Mouse (Mus musculus) heart, adult 8-10 months (tissue): Measurements from ENCODE around the gene Cops6. TPM values are rescaled to one million over a fixed set of nuclear protein-coding genes. Genes with fewer than 3 reads are reported as not detected.

ENCODE experiments used
- DNase-seq: peaks from one replicate; pipeline ENCODE4 v3.0.0; 2022; ENCODE audit warnings: low spot score
- microRNA-seq: library from miRNA; unstranded; fragments of <30 nt; microRNA quantifications from one replicate; pipeline ENCODE4 v1.2.0, GENCODE M21; 2022
- total RNA-seq, 4 experiments: library from RNA; stranded (reverse); gene quantifications; 2 replicates each; pipeline ENCODE4 v1.2.4; 2022

Cops6 gene
- total RNA-seq, 4 experiments from 2014 or later, result 117 to 139 (median 133) TPM

- peak; percentile 88 for DNase-seq
Measured at GRCm38 (mm10) chr5:138187661-138188306, 26.9 kb downstream of the Cops6 start.

DNA sequence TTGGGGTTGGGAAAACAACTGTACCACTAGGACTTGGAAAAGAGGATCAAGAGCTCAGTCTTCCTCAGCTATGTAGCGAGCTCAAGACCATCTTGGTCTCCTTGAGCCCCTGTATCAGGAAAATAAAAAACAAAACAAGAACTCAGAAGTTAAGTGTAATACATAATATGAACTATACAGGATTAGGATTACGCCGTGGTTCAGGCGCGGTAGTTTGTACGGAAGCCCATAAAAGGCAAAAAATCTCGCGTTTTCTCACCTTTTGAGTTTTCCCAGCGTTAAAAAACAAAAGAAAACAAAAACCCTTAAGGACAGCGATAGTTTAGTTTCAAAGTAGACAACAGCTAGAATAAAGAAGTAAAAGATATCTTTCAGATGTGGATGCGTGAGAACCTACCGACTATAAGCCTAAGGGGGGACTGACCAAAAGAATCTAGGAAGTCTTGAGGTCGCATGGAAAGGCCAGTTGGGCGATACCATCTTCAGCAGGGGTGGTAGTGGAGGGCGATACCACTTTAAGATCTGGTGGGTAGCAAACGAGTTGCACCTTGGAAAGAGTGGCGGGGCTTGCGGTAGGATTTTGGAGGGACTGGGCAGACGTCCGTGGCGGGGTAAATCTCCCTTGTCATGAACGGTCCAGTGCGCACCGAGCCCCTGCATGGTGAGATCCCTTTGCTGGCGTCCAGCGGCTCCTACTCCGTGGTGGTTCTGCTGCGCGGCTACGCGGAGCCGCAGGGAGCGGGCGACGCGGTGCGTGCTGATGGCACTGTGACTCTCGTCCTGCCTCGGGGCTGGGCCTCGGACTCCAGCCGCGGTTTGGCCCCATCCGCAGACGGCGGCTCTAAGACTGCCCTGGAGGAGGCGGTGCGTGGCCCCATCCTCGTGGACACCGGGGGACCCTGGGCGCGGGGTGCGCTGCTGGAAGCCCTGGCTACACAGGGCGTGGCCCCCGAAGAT lies 33.2 kb downstream of the Cops6 start, which contains the start of gene Mblac1:
Mblac1 (plus strand) TSS at position 544 of the 957 bp plus-strand sequence.
- peak; percentile 92 for DNase-seq

DNA sequence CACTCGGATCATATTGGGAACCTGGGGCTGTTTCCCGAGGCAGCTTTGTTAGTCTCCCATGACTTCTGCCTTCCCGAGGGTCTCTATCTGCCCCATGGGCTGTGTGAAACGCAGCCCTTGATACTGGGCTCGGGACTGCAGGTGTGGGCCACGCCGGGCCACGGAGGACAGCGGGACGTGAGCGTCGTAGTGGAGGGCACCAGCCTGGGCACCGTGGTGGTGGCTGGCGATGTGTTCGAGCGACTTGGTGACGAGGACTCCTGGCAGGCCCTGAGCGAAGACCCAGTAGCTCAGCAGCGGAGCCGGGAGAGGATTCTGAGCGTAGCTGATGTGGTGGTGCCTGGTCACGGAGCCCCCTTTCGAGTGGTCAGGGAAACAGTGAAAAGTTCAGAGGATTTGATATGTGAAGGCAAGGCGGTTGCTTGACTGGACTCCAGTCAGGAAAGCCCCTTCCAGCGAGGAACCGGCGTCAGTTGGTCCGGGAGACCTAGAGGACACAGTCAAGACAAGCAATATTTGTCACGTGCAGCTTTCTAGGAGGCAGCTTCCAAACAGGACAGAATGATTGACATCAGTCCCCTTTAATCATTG lies 34.0 kb downstream of the Cops6 start:
- DNase-seq, result no peak

GRCm38 (mm10) chr5:138195463-138195862 lies 34.6 kb downstream of the Cops6 start:
- no peak for DNase-seq

DNA sequence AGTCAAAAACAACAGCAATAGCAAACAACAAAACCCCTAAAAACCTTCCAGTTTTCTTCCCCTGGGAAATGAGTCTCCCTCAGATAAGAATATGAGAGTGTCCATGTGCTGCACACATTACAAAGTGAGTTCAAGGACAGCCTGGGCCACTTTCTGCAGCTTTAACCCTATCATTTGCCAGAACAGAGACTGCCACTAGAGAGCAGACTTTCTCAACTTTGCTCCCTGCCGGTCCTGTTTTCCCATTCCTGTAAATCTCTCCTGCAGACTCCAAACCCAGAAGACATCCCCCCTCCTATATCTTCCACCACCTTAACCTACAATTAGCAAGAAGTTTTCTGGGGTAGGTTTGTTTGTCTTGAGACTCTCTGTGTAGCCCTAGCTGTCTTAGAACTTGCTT lies 38.7 kb downstream of the Cops6 start:
- DNase-seq, result no peak

DNA sequence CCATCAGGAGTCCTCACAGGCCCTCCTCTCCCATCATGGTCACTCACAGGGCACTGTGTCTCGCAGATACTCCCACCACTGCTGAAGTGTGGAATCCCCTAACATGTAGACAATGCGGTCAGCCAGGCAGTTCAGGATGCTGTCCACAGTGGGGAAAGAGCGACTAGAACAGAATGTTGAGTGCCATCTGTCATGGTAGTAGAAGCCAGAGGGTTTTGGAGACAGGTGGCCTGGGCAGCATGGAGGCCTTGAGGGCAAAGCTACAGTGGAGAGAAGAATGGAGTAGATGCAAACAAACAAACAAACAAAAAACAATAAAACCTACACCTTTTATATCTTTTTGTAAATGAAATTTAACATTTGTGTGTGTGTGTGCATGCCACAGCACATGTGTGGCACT lies 41.2 kb downstream of the Cops6 start:
- DNase-seq, result no peak

- DNase-seq, result no peak
Measured at GRCm38 (mm10) chr5:138207253-138207652, 46.4 kb downstream of the Cops6 start.

DNA sequence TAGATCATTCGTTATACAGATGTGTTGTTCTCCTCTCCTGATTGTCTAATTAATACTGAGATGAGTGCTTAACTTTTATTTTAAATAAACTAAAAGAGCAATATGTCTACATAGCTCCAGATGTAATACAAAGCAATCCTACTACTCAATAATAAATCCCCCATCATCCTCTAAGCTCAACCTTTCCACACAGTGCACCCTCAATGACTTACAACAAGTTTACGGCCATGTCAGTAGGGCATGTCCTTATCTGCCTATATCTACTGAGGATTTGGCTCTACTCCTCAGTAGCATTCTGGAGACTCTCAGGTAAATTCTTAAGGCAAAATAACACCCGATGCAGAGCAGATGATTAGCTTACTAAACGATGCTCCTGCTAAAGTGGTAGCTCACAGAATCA lies 47.0 kb downstream of the Cops6 start:
- no peak for DNase-seq

Small RNA genes lying within 50 kb of the gene (microRNA-seq; reads per million reads assigned to microRNA genes)
- gene Mir106b, result 811 reads per million, percentile 80 among the genes with 10 or more reads in this experiment
- 293 reads per million, percentile 71 among the genes with 10 or more reads in this experiment for gene Mir25
- gene Mir93, result 3,180 reads per million, percentile 90 among the genes with 10 or more reads in this experiment

Other genes starting within 250 kb of the Cops6 start
- under 1 TPM; 0.19 to 0.34 (median 0.32) TPM for gene Cyp3a13, start 239.5 kb upstream of the Cops6 start, total RNA-seq
- gene Gjc3, start 198.0 kb upstream of the Cops6 start, total RNA-seq, result under 1 TPM; 0.09 to 0.34 (median 0.24) TPM
- gene Azgp1, start 179.6 kb upstream of the Cops6 start, total RNA-seq, result not detected
- gene Smok3a, start 139.8 kb upstream of the Cops6 start, total RNA-seq, result not detected
- not detected for gene Smok3b, start 139.6 kb upstream of the Cops6 start, total RNA-seq
- gene Smok3c, start 107.9 kb upstream of the Cops6 start, total RNA-seq, result not detected
- 10 to 100 TPM; 13.7 to 16.2 (median 15.3) TPM for gene Zkscan1, start 76.0 kb upstream of the Cops6 start, total RNA-seq
- 10 to 100 TPM; 11.2 to 12.9 (median 11.9) TPM for gene Zscan21, start 44.2 kb upstream of the Cops6 start, total RNA-seq
- 1 to 10 TPM; 6.2 to 8.5 (median 8.3) TPM for gene Zfp113, start 5.3 kb upstream of the Cops6 start, total RNA-seq
- gene Ap4m1, start 10.9 kb downstream of the Cops6 start, total RNA-seq, result 10 to 100 TPM in 1 of 4 experiments, 1 to 10 TPM in 3; 6.0 to 11.3 (median 7.6) TPM
- gene Mcm7, start 11.4 kb downstream of the Cops6 start, total RNA-seq, result 10 to 100 TPM in 1 of 4 experiments, 1 to 10 TPM in 3; 7.2 to 11.5 (median 8.2) TPM
- gene Taf6, start 26.4 kb downstream of the Cops6 start, total RNA-seq, result 10 to 100 TPM; 32.6 to 34.7 (median 34.2) TPM
- gene Cnpy4, start 26.4 kb downstream of the Cops6 start, total RNA-seq, result 1 to 10 TPM; 4.9 to 7.0 (median 5.9) TPM
- 1 to 10 TPM; 1.8 to 4.3 (median 2.4) TPM for gene Mblac1, start 33.2 kb downstream of the Cops6 start, total RNA-seq
- gene Nxpe5, start 64.8 kb downstream of the Cops6 start, total RNA-seq, result 1 to 10 TPM in 1 of 4 experiments, under 1 TPM in 3; 0.56 to 1.3 (median 0.66) TPM
- 10 to 100 TPM; 54.5 to 61.7 (median 56.2) TPM for gene Lamtor4, start 94.4 kb downstream of the Cops6 start, total RNA-seq
- gene BC037034, start 103.0 kb downstream of the Cops6 start, total RNA-seq, result 1 to 10 TPM; 2.7 to 4.4 (median 3.4) TPM
- gene Gal3st4, start 111.8 kb downstream of the Cops6 start, total RNA-seq, result under 1 TPM in 1 of 4 experiments, not detected in 3; 0.17 TPM
- not detected for gene Gm43720, start 118.9 kb downstream of the Cops6 start, total RNA-seq
- gene Gpc2, start 118.9 kb downstream of the Cops6 start, total RNA-seq, result under 1 TPM in 2 of 4 experiments, not detected in 2; 0.22 to 0.34 TPM
- gene Stag3, start 119.2 kb downstream of the Cops6 start, total RNA-seq, result not detected
- under 1 TPM in 1 of 4 experiments, not detected in 3; 0.52 TPM for gene Pvrig, start 180.9 kb downstream of the Cops6 start, total RNA-seq